Mouse (Mus musculus): ENCODE measurements around the gene Txn2.
A peak's percentile ranks its signal among the peaks of the same experiment; 100 is the strongest.

Txn2 gene

DNA sequence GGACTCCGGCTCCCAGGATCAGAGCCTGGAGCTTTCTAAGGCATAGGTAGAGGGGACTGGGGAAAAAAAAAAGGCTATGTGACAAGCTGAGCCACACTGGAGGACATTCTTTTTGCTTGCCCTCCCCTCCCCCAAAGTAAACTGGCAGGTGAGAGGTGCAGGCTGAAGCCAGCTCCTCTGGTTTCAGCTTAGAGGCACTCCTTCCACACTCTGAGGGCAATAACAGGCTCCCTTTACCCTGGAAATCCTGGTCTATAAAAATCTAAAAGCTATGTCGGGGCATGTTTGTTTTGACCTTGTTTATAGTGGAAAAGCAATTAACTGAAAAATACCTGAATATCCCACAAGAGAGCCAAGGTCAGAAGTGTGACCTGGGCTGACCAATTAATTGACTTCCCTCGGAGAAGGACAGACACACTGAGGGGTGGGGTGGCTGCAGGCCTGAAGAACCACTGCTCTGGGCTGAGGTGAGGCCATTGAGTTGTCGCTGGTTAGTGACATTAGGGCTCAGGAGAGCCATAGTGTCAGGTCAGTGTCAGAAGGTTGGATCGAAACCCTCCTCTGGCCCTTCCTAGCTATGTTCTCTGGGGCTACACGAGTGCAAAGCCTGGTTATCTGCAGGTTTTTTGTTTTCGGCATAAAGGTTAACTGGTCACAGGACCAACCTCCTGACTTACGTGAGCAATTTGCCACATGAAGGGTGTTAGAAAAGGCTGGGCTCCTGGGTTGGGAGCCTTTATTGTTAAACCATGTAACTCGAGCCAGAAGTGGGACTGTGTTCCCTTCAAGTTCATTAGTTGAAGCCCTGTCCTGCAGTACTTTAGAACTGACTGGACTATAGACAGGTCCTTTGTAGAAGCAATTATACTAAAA is 20.9 kb downstream of the Txn2 start:
- no peak for DNase-seq (ENCODE audit: low spot score in 2 of 2)

DNA sequence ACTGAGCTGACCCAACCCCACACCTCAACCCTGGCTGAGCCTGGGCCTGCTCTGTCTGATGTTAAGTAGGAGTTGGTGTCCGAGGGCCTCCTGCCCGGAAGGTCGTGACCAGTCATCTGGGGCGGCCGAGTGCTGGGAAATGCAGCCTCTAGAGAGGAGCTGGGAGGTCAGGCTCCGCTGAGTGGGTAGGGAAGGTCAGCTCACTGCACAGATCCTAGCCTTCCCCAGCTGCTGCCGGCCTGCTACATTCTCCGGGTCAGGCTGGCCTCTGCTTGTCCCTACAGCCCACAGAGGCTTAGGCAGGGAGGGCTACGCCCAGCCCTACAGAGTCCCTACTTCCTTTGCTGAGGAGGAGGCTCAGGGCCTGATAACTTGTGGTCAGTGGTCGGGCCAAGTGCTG is 22.3 kb downstream of the Txn2 start:
- DNase-seq (ENCODE audit: low spot score in 2 of 2), result no peak

DNA sequence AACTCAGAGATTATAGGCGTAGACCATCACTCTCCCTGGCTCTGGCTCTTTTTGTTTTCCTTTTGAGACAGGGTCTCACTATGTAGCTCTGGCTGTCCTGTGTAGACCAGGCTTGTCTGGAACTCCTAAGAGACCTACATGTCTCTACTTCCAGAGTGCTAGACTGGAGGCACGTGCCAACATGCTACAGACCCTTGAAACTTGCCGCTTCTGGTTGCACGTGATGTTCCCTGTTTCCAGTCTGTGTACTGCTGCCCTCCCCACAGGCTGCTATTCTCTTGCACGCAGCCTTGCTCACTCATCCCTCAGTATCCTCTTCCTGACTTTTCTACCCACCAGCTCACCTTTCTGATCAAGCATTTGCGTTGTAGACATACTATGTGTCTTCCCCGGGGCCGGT is 22.7 kb downstream of the Txn2 start:
- DNase-seq (ENCODE audit: low spot score in 2 of 2), result no peak

DNA sequence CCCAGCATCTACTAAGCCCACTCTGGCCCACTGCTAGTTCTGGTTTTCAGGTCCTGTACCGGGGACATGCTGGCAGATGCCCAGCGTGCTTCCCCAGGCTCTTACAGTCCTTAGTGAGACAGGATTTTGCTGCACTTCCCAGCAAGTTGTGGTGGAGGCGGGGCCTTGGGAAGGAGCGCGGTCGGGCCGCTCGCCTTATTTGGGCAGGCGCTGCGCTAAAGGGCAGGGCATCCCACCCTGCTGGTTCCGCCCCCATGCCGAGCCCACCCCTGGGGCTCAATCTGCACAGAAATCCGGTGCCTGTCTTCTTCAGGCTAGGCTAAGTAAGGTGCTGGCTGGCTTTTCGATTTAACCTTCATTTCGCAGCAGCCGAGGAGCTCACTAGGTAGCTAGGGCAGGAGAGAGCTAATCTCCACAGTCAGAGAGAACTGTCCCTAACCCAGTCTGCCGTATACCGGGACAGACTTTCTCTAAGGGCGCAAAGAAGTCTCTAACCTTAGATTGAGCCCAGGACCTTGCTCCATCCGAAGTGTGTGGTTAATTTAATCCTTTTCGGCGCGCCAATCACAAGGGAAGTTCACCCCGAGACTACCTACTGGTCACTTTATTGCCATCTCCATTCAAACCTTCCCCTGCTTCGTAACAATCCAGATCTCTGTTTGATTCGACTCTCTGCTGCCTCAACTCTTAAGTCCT is 23.4 kb downstream of the Txn2 start:
- DNase-seq (ENCODE audit: low spot score in 2 of 2), result no peak

DNA sequence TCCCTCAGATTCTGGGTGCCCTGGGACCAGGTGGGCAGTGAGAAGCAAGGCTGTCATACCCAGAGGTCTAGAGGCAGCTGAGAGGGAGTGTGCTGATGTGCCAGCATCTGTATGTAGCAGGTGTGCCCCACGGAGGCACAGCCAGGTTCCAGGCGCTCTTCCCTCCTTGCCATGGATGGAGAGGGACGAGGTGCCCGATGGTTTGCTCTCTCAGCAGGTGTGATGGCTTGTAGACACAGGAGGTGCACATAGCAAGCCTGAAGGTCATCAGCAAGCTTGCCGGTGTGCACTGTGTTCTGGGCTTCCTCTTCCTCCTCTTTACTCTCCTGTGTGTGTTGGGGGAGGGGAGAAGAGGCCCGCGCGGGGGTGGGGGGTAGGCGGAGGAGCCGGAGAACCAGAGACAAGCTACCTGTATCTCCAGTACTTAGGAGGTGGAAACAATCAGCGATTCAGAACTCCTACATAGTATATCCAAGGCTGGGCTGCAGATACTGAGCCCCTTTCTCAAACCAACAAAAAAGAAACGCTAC is 24.4 kb downstream of the Txn2 start:
- no peak for DNase-seq (ENCODE audit: low spot score in 2 of 2)

DNA sequence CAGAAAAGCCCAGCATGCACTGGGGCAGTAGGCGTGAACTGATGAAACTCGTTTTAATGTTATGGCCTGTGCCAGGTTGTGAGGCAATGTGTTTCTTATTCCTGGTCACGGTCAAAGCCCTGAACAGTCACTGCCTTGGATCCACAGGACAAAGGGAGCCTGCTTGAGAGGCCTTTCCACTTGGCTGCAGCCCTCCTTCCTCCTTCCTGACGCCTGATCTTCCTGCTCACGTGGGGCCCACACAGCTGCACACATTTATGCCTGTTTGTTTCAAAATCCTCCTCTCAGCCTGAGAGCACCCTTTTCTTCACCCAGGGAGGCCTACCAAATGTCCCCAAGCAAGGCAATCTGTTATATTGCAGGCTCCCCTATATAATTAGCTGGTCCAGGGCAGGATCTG is 25.6 kb downstream of the Txn2 start:
- no peak for DNase-seq (ENCODE audit: low spot score in 2 of 2)

DNA sequence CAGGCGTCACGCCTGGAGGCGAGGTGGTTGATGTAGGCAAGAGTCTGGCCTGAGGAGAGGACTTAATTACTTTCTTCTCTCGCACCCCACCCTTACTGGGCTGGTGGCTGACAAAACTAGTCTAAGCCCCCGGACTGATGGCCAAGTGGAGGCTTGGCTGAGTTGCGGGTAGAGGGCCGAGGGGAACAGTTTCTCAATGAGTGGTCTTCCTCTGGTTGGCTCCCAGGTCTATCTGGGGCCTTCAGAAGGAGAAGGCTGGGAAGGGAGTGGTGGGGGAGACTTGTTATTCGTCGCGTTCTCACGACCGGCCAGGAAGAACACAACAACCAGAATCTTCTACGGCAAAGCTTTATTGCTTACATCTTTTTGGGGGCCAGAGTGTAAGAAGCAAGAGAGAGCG is 33.9 kb downstream of the Txn2 start:
- no peak for DNase-seq (ENCODE audit: low spot score in 2 of 2)

DNA sequence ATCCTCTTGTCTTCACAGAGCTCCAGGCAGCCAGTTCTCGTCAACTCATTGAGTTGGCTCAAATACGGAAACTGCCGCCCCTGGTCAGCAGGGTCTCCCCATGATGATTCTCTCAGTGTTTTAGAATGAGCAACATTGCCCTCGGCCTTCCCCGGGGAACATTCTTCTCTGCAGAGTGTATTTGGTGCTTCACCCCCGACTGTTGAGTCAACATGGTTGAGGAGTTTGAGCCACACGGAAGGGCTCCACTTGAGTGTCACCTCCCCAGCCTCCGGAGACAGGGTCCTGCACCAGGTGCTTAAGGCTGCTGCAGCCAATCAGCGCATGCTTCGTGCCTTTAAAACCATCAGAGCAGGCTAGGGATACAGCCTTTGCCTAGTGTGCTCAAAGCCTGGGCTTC is 35.5 kb downstream of the Txn2 start:
- DNase-seq (ENCODE audit: low spot score in 2 of 2), result no peak

DNA sequence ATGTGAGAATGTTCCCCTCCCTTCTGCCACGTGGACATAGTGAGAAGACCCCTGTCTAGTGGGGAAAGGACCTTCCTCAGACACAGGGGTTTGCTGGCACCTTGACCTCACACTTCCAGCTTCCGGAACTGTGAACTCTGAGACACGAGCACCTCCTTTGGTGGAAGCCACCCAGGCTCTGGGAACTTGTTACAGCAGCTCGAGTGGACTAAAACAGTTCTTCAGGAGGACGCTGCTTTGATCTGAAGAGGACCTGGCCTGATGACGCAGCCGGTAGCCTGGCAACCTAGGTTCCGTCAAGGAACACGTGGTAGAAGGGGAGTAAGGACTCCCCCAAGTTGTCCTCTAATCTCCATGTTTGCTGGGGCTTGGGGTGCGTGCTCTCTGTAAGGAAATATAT is 36.4 kb downstream of the Txn2 start:
- no peak for DNase-seq (ENCODE audit: low spot score in 2 of 2)

DNA sequence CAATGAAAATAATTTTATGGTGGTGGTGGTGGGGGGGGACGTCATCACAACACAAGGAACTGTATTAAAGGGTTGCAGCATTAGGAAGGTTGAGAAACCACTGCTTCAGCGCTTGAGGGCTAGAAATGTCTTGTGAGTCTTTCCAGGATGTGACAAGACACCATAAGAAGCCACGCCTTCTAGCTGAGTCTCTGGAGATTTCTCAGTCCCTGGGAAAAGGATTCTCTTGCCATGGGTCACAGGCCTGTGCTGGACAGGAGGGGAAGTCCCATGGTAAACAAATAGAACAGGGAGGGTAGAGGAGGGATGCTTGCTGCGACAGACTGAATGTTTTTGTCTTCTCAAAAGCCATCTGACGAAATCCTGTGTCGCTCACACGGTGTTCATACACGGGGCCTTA is 37.0 kb downstream of the Txn2 start:
- DNase-seq (ENCODE audit: low spot score in 2 of 2), result no peak

DNA sequence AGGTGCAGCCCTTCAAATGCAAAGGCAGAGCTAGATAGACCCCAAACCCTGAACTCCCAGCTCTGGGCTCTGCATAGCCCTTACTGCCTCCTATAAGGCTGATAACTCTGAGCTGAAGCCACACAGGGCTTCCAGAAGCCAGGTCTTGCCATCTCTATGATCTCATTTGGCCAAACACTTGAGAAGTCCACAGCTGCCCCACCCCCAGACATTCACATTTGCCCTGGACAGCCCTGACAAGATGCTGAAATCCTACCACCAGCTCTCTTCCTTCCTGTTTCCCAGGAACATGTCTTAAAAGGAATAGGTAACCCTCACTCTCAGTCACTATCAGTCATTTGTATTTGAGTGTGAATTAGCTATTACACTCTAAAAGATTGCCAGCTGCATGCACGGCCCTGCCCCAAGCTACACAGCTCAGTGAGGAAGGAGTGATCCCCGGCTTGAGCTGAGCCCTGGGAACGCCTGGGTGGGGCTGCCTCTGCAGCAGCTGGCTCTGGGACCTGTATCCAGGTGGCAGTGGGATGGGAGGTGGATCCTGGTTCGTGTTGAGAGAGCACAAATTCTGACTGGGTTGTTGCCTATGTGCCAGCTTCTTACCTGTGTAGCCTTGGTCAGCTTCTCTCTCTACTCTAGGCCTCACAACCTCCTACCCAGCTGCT is 38.9 kb downstream of the Txn2 start:
- no peak for DNase-seq (ENCODE audit: low spot score in 2 of 2)

DNA sequence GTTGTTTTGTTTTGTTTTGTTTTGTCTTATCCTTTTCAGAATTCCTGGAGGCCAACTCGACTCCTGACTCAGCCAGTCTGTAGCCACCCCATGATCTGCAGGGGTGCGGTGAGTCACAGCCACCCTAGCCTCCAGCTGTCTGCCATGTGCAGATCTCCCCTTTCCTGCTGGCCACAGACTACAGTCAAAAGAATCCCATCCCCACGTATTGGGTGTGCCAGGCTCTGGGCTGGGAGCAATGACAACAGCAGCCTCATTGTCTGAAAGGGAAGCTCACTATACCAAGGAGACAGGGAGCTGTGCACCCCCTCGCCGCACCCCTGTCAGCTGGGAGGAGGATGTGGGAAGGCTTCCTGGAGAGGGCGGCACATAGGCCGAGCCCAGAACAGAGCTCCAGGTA is 40.5 kb downstream of the Txn2 start:
- no peak for DNase-seq (ENCODE audit: low spot score in 2 of 2)

DNA sequence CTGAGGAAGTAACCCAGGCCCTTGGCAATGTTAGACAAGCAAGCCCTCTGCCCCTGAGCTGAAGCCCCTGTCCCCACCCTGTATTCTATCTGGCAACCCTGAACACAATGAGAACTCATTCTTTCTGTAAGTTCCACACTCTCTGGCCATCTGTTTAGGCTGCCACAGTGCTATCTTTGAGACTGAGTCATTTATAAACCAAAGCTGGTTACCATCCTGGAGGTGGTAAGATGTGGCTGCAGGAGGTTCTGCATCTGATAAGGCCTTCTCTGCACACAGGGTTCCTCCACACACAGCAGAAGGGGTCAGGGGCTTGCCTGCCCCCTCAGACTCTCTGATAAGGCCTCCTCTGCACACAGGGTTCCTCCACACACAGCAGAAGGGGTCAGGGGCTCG is 41.7 kb downstream of the Txn2 start:
- DNase-seq (ENCODE audit: low spot score in 2 of 2), result peak in 1 of 2 experiments; percentile 43

DNA sequence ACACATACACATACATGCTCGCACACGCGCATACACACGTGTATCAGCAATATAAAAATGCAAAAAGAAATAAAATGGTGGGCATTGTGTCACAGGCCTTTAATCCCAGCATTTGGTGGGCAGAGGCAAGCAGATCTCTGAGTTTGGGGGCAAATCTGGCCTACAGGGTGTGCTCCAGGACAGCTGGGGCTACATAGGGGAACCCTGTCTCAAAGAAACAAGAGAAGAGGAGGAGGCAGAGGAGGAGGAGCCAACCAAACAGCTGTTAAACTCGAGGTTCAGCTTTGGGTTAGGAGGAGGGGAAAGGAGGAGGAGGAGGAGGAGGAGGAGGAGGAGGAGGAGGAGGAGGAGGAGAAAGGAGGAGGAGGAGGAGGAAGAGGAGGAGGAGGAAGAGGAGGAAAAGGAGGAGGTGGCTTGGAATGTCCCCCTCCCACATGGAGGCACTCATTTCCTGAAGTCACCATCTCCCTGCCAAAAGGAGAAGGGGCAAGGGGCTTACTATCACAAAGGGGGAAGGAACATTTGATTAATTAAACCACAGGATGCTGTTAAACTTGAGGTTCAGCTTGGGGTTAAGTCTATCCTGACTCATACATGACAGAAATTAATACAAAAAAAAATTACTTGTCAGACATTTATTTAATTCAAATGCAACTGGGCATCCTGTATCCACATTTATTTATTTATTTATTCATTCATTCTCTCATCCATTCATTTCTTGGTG is 42.3 kb downstream of the Txn2 start:
- DNase-seq (ENCODE audit: low spot score in 2 of 2), result no peak

DNA sequence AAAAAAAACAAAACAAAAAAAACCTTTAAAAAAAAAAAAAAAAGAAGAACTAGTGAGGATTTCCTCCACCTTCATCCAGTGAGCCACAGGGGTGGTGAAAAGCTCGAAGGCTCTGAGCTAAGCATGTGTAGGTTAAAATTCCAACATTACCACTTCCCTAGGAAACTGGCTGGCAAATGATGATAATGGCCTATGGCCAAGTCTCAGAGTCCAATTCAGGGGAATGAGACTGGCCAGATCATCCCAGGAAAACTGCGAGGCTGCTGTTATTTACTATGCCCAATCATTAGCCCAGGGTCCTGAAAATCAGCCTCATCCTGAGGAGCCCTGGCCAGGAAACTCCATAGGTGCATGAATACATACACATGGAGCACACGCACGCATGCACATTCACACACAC is 42.9 kb downstream of the Txn2 start:
- DNase-seq (ENCODE audit: low spot score in 2 of 2), result no peak

DNA sequence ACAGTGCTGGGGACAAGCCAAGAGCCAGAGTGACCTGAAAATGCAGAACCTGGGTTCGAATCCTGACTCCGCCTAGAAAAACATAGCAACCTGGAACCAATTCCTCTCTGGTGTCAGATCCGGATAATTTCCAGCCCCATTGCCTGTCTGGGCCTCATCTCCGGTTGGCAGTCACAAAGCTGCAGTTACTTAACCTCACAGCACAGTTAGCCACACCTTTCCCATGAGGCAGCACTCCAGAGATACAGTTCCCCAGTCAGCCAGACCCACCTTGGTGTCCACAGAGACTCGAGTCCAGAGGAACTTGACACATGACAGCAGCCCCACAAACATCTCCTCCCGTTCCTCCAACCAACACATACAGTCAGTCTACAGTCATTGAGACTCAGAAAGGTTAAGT is 43.6 kb downstream of the Txn2 start:
- no peak for DNase-seq (ENCODE audit: low spot score in 2 of 2)

DNA sequence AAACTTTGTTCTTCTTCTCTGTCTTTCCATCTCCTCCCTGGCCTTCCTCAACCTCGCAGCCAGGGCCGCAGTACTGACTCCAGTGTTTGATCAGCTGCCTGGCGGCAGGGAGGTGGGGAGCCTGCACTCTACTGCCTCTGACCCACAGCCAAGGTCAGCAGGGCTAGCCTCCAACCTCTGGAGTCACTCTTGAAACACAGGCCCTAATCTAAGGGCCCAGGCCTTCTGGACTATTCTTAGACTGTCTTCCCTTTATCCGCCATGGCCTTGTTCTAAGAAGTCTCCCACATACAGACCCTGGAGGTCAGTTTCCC is 45.2 kb downstream of the Txn2 start:
- DNase-seq (ENCODE audit: low spot score in 2 of 2), result no peak

DNA sequence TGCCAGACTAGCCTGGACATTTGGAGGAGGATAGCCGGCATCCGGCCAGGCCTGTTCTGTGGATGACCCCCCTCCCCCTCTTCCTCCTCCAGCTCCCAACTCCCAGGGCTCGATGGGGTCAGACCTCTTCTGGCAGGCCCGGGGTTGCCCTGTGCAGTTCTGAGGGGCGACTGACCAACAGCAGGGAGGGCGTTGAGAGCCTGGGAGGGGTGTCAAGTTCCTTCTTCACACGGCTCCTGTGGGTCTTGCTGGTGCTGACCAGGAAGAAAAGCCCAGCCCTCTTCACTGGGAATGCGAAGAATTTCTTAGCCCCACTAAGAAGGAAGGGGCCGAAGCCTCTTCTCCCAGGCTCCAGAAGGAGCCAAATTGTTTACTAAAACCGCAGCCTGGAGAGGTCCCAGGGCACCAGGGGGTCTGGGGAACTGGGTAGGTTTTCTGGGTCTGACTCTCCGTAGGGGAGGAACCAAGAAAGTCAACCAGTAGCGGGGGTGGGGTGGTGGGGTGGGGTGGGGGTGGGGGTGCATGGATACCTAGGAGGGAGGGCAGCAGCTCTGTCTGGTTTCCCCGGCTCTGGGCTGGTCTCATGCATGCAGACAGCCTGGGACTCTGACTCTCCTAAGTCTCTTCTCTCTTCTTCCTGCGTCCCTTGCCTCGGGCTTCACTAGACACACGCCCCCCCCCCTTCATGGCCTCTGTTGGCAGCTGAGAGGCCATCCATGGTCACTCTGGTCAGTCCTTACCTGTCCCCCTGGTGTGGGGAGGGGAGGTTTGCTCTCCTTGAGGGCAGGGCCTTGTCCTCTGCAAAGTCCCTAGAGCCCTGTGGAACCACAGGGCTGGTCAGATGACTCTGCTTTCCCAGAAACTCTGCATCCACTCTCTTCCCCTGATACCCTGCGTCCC is 45.8 kb downstream of the Txn2 start:
- no peak for DNase-seq (ENCODE audit: low spot score in 2 of 2)

DNA sequence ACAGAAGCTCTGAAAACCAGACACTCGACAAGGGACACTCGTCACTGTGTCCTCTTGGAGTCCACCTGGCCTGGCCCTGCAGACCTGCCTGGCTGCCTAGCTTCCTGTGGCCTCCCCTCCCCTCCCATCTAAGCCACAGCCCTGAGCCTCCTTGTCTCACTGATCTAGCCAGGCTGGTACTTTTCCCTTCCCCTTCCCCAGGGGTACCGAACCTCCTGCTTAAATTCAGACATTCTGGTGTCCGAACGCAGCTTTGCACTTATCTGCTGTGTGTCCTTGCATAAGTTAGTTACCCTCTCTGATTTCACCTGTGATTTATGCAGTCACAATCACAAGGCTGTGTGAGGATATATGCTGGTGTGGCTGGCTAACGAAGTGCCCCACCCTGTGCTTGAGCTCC is 46.5 kb downstream of the Txn2 start:
- DNase-seq (ENCODE audit: low spot score in 2 of 2), result no peak

DNA sequence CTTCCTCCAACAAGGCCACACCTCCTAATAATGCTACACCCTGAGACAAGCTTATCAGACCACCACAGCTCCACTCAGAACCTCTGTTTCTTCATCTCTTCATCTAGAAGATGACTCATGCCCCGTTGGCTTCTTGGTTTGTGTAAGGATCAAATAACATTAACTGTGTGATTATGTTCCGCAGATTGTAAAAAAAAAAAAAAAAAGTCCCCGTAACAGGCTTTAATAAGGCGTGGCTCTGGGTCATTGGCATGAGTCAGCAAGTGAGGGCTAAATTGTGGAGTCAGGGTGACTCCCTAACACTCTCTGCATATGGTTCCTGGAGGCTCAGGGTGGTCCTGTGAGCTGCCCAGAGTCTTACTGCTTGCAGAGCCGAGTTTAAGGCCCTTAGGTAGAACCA is 47.1 kb downstream of the Txn2 start:
- DNase-seq (ENCODE audit: low spot score in 2 of 2), result no peak

DNA sequence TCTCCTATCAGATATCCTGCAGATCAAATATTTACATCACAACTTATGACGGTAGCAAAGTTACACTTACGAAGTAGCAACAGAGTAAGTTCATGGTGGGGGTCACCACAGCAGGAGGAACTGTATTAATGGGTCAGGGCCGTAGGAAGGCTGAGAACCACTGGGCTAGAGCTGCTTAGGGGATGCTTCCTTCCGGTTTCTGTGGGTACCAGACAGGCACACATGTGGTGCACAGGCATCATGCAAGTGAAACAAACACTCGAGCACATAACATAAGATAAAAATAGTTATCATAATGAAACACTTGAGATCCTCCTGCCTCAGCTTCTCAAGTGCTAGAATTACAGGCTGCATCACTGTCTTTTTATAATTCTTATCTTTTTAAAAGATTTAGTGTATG is 48.1 kb downstream of the Txn2 start:
- no peak for DNase-seq (ENCODE audit: low spot score in 2 of 2)

All from left cerebral cortex, adult 9 months (tissue).